Mouse (Mus musculus): Measurements from ENCODE around the gene Gm17689. TPM values are rescaled to one million over a fixed set of nuclear protein-coding genes. Genes with fewer than 3 reads are reported as not detected.

The Gm17689 gene
- not detected in 2 replicates for polyA plus RNA-seq (2016; fragmentation: Nextera tagmentation; extraction: Ambion mirVana)

DNA sequence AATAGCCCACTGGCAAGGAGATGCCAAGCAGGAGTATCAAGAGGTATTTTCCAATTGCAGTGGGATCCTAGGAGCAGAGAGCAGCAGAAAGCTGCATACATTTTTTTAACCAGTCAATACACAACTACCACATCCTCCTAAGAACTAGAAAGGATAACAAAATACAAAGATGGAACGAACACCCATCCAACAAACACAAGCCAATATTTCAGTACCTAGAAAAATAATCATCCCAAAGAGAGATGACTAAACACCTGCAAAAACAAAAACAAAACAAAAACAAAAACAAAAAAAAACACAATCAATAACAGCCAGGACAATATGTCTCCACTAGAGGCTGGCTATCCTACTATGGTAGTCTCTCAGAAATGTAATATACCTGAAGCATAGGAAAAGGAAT is at the start of gene Gm17689:
TSS of gene Gm17689 (minus strand) at position 101 of the 400 bp plus-strand sequence.
- H3K4me2 ChIP-seq = no peak within 1 kb of the TSS
- H3K4me1 ChIP-seq (replicated peaks) = no peaks in the 10 kb centered on the region
- H3K9ac ChIP-seq (replicated peaks) = no peak within 1 kb of the TSS
- H3K4me3 ChIP-seq (replicated peaks) = no peak within 1 kb of the TSS
- no peak within 1 kb of the TSS for H3K27ac ChIP-seq
- peaks cover 13% of the 10 kb centered on the region for H3K9me3 ChIP-seq
- no peak for ATAC-seq (ENCODE audit: insufficient number of reproducible peaks, insufficient read depth, low FRiP score, low TSS enrichment, low read depth)
- H3K27me3 ChIP-seq = no peaks in the 10 kb centered on the region
- no peaks in the 10 kb centered on the region for H3K36me3 ChIP-seq
- 69% methylated on average over 1 of the region's 1 CpGs for WGBS

DNA sequence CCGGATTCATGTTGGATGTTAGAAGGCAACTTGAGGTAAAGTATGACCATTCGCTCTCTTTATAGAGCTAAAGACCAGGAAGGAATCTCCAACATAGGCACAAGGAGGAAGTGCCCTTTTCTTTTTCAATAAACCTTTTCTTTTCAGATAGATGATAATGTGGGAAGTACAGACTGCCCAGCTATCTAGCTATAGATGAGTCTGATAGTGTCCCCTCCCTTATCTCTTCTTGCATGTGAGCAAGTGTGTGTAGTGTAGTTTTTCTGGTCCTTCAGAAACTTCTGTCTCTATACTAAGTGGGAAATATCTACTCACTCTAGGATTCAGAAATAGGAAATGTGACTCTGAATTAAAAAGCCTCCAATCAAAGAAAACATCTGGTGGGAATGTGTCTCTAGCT is 40.6 kb downstream of the Gm17689 start, which contains the start of gene Gm5615:
TSS of gene Gm5615 (minus strand) at position 101 of the 400 bp plus-strand sequence.
- Histone ChIP-seq H3K27me3 (no peaks in the 10 kb centered on the region), H3K4me3 (replicated peaks) (no peak within 1 kb of the TSS), H3K27ac (no peak within 1 kb of the TSS), H3K9ac (replicated peaks) (no peak within 1 kb of the TSS), H3K36me3 (no peaks in the 10 kb centered on the region), H3K9me3 (0 out of 2 replicates have a peak, but pooled peaks cover 15% of the 10 kb centered on the region), H3K4me2 (no peak within 1 kb of the TSS), H3K4me1 (replicated peaks) (no peaks in the 10 kb centered on the region)
- no peak for ATAC-seq (ENCODE audit: insufficient number of reproducible peaks, insufficient read depth, low FRiP score, low TSS enrichment, low read depth)
- WGBS = 94% methylated on average over 2 of the region's 2 CpGs

Other genes starting within 250 kb of the Gm17689 start
- gene Gm7257, start 150.8 kb downstream of the Gm17689 start, polyA plus RNA-seq (2016; fragmentation: Nextera tagmentation; extraction: Ambion mirVana) = not detected in 2 replicates
- not detected in 2 replicates for gene Gm9513, start 107.0 kb downstream of the Gm17689 start, polyA plus RNA-seq (2016; fragmentation: Nextera tagmentation; extraction: Ambion mirVana)
- not detected in 2 replicates for gene Gm5615, start 40.7 kb downstream of the Gm17689 start, polyA plus RNA-seq (2016; fragmentation: Nextera tagmentation; extraction: Ambion mirVana)
- not detected in 2 replicates for gene A630095E13Rik, start 60.7 kb upstream of the Gm17689 start, polyA plus RNA-seq (2016; fragmentation: Nextera tagmentation; extraction: Ambion mirVana)
- gene Acrv1, start 110.6 kb upstream of the Gm17689 start, polyA plus RNA-seq (2016; fragmentation: Nextera tagmentation; extraction: Ambion mirVana) = not detected in 2 replicates
- 50.5 and 55.8 TPM in 2 replicates for gene Chek1, start 144.4 kb upstream of the Gm17689 start, polyA plus RNA-seq (2016; fragmentation: Nextera tagmentation; extraction: Ambion mirVana)
- gene Stt3a, start 185.0 kb upstream of the Gm17689 start, polyA plus RNA-seq (2016; fragmentation: Nextera tagmentation; extraction: Ambion mirVana) = 243 and 250 TPM in 2 replicates
- 103 and 106 TPM in 2 replicates for gene Ei24, start 214.8 kb upstream of the Gm17689 start, polyA plus RNA-seq (2016; fragmentation: Nextera tagmentation; extraction: Ambion mirVana)
- gene Fez1, start 239.2 kb upstream of the Gm17689 start, polyA plus RNA-seq (2016; fragmentation: Nextera tagmentation; extraction: Ambion mirVana) = 20.9 and 23.7 TPM in 2 replicates